Mouse (Mus musculus) intestine, embryonic 16.5 days (tissue): ENCODE measurements at regions not wholly inside any gene's neighbourhood (a gene's known extent, or its start where the extent isn't known, plus 50 kb on each side); places are given as distances from the start of the nearest gene placed in this dataset.

Source experiments
- ATAC-seq: fragments of 200-750 bp; cut with Nextera tagmentation; 2 replicates; pipeline ENCODE4 v1.8.0; 2017; ENCODE audit warnings: moderate TSS enrichment, moderate library complexity
- H3K27ac ChIP-seq: fragments of 300-500 bp; sonication (generic); 2 replicates; pipeline ENCODE4 v1.5.1; 2014; ENCODE audit warnings: mild to moderate bottlenecking, low read length
- H3K27me3 ChIP-seq: fragments of 300-500 bp; sonication (generic); replicated peaks from 2 replicates; pipeline ENCODE4 v1.6.1; 2014; ENCODE audit warnings: low read length, control low read depth, mixed read lengths; ENCODE audit not compliant: control insufficient read depth, insufficient read depth
- H3K36me3 ChIP-seq: fragments of 300-500 bp; sonication (generic); 2 replicates; pipeline ENCODE4 v1.6.1; 2014; ENCODE audit warnings: low read length, control low read depth; ENCODE audit not compliant: control insufficient read depth, insufficient read depth
- H3K4me1 ChIP-seq: fragments of 300-500 bp; sonication (generic); 2 replicates; pipeline ENCODE4 v1.6.1; 2014; ENCODE audit warnings: low read length, control low read depth, mixed read lengths; ENCODE audit not compliant: control insufficient read depth, insufficient read depth
- H3K4me2 ChIP-seq: fragments of 300-500 bp; sonication (generic); 2 replicates; pipeline ENCODE4 v1.6.1; 2014; ENCODE audit warnings: low read depth, low read length, control low read depth
- H3K4me3 ChIP-seq: fragments of 300-500 bp; sonication (generic); 2 replicates; pipeline ENCODE4 v1.5.1; 2014; ENCODE audit warnings: mild to moderate bottlenecking, low read length
- H3K9ac ChIP-seq: fragments of 300-500 bp; sonication (generic); 2 replicates; pipeline ENCODE4 v1.6.1; 2014; ENCODE audit warnings: low read depth, low read length
- H3K9me3 ChIP-seq: fragments of 300-500 bp; sonication (generic); 2 replicates; pipeline ENCODE4 v1.6.1; 2016; ENCODE audit warnings: low read length, control low read depth; ENCODE audit not compliant: control insufficient read depth
- WGBS: fragments of 180-500 bp; shearing (Covaris S2); extraction: QIAGEN DNeasy Blood & Tissue Kit; methylation state at CpG from one replicate; pipeline ENCODE4 v1.1.7; 2014; 5-methylcytosine and 5-hydroxymethylcytosine counted together

DNA sequence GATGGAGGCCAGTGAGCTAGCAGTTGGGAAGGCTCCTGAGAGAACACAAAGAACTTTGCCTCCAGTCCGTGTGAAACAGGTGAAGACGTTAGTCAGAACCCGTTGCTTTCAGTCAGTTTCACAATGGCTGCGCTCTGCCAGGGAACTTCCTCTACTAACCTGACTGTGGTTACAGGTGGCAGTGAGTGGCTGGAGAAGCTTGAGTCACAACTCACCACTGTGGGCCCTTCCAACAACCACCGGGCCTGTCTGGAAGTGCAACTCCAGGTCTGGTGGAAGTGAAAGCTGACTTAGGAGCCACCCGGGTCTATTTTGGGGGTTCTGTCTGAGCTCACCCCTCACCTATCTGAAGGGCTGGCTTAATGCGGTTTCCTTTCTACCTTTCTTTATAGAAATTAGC is 214.8 kb upstream of the Id2 start:
- H3K4me2 ChIP-seq: no peak overlapping the region
- H3K4me3 ChIP-seq: no peak overlapping the region
- H3K9me3 ChIP-seq: no peaks in the 10 kb centered on the region
- no peaks in the 10 kb centered on the region for H3K27me3 ChIP-seq
- H3K36me3 ChIP-seq: no peaks in the 10 kb centered on the region
- no peak overlapping the region for H3K9ac ChIP-seq
- ATAC-seq: no peak
- H3K4me1 ChIP-seq: peaks cover 17% of the 10 kb centered on the region; the same call in 1 of the 2 replicates
- 82% methylated on average over 7 of the region's 7 CpGs for WGBS
- H3K27ac ChIP-seq: no peak overlapping the region

DNA sequence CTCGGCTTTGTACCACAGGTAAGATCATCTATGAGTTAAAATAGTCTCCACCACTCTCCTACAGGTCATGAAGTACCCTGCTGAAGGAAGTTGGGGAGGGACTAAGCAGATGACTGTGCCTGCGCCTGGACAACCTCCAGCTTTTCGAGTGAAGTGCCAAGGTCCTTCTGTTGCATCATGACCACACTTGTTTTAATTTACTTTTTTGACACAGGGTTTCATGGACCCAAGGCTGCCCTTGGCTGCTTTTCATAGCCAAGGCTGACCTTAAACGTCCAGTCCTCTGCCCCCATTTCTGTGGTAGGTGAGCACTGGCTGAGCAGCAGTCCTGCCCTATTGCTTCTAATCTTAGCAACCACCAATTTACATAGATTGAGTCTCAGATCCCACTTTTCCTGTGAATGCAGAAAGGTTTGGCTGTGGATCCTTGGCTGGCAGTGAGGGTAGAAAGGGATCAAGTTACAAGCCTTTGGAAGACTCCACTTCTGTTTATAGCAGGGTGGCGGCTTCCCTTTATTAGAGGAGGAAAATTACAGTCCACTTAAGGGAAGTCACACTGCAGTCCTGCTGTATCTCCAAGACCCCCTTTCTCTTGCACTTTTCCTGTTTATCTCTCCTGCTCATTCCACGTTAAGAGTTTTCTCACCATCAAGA is 213.5 kb upstream of the Id2 start:
- peak overlapping the region; percentile 40; the same call in 1 of the 2 replicates for H3K27ac ChIP-seq
- peaks cover 17% of the 10 kb centered on the region; the same call in 1 of the 2 replicates for H3K4me1 ChIP-seq
- H3K9ac ChIP-seq: no peak overlapping the region
- H3K27me3 ChIP-seq: no peaks in the 10 kb centered on the region
- H3K4me3 ChIP-seq: no peak overlapping the region
- no peaks in the 10 kb centered on the region for H3K9me3 ChIP-seq
- peak; percentile 54; the same call in 1 of the 2 replicates for ATAC-seq
- WGBS: 47% methylated on average over 6 of the region's 6 CpGs
- H3K4me2 ChIP-seq: no peak overlapping the region; the same call in 1 of the 2 replicates
- no peaks in the 10 kb centered on the region for H3K36me3 ChIP-seq

DNA sequence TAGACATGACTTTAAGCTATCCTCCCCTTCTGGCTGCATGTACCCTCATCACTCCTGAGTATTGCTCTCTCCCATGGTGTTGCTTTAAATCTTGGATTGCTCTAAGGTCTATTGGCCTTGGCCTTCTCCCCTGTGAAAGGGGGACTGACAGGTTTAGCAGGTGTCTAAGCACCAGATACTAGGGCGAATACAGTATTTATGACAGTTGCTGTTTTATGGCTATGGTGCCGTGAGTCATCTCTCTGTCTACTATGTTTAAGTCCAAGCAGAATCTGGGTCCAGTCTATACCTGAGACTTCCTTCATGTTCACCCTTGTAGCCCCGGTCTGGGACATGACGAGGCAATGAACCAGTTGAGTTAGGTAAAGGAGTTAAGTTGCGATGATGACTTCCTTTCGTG is 212.3 kb upstream of the Id2 start:
- 78% methylated on average over 6 of the region's 6 CpGs for WGBS

DNA sequence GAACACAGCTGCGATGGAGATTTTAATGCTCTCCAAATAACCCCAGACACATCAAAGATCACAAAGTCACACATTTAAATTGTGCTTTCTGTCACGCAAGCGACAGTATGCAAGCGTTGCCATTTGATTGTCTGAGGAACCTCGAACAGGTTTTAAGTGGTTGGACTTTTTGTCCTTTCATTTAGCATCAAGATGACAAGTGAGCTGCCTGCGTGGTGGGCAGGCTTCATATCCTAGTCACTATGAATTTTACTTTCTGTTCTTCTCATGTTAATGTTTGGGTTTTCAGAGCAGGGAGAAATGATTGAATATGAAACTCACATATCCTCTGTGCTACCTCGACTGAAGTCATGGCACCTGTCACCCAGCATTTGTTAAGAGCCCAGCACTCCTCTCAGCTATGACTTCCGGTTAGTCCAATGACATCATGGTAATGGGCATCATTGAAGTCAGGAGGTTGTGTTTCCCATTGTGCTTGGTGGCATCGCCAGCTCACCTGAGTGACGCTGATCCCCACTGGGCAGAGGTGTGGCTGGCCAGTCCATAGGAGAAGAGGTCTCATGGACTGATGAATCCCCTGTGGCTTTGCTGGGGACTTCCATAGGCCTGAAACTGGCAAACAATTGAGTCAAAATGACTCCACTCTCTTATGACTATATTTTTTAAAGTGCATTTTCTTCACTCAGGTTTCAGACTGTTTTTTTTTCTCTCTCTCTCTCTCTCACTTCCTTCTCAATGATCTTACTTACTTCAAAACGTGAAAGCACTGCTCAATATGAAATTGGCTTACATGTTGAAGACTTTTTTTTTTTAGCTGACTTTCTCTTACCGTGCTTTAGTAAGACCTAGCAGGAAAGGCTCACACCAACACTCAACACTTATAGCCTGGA is 209.1 kb upstream of the Id2 start:
- H3K27ac ChIP-seq: no peak overlapping the region

More for the DNA sequence above, 212.3 kb upstream of the Id2 start:
- peak; percentile 86 for ATAC-seq
- Histone ChIP-seq H3K4me2 (no peak overlapping the region), H3K9me3 (no peaks in the 10 kb centered on the region), H3K27ac (no peak overlapping the region), H3K27me3 (no peaks in the 10 kb centered on the region), H3K4me3 (no peak overlapping the region), H3K4me1 (peaks cover 17% of the 10 kb centered on the region; the same call in 1 of the 2 replicates), H3K36me3 (no peaks in the 10 kb centered on the region), H3K9ac (no peak overlapping the region)

DNA sequence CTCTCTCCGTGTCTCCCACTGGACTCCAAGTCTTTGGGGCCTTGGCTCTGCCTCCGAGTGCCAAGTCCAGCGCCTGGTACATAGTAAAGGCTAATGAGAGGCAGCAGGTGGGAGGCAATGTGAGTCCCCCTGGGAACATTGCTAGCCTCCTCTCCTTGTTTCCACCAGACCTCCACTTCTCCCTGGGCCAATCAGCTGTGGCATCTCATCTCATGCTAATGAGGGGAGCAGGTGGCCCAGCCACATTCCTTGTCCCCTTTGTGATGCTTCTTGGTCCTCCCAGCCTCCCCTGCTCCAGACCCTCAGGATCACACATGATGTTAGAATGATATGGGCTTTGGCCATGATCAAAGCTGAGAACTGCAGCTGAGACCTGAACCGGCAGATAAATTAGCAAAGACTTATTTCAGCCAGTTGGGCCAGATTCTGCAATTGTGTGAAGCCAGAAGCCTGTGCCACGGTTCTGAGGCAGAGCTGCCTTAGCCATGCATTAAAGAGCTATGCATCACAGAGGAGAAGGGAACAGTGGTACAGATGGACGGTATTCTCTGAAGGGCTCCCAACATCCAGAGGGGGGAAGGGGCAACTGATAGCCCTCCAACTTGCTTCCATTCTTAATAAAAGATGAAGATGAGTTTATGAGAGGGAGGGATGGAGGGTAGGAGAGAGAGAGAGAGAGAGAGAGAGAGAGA is 208.0 kb upstream of the Id2 start:
- no peaks in the 10 kb centered on the region for H3K27me3 ChIP-seq
- no peak overlapping the region for H3K9ac ChIP-seq
- 62% methylated on average over 6 of the region's 6 CpGs for WGBS
- no peaks in the 10 kb centered on the region for H3K36me3 ChIP-seq
- no peak for ATAC-seq
- peaks cover 13% of the 10 kb centered on the region for H3K4me1 ChIP-seq
- no peak overlapping the region for H3K4me2 ChIP-seq
- no peak overlapping the region for H3K27ac ChIP-seq
- no peaks in the 10 kb centered on the region for H3K9me3 ChIP-seq
- no peak overlapping the region for H3K4me3 ChIP-seq

More for the DNA sequence above, 209.1 kb upstream of the Id2 start:
- Histone ChIP-seq H3K4me2 (no peak overlapping the region), H3K9ac (no peak overlapping the region), H3K36me3 (no peaks in the 10 kb centered on the region), H3K9me3 (no peaks in the 10 kb centered on the region), H3K4me1 (peaks cover 17% of the 10 kb centered on the region; the same call in 1 of the 2 replicates), H3K27me3 (no peaks in the 10 kb centered on the region), H3K4me3 (no peak overlapping the region)
- no peak for ATAC-seq
- 83% methylated on average over 12 of the region's 12 CpGs for WGBS

DNA sequence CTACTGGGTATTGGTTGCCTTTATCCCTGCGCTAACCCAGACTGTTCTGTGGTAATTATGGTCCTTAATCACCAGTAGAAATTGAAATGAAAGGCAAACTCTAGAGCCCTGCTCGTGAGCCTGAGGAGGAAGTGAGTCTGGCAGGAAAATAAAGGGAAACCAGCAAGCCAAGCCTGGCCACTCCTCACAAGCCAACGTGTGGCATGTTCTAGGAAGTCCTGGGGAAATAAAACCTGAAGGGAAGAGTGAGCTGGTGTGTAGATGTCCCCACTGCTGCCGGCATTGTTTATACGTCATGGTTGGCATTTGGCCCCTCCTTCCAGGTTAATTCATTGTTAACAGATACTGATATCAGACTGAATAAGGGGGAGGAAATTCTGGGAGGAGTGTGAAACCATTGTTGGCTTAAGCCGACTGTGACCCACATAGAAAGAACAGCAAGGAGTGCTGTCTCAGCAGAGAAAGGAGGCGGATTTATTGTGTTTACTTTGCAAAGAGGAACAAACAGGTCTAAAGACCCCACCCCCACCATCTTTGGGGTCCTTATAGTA is 206.6 kb upstream of the Id2 start:
- ATAC-seq: peak; percentile 73
- Histone ChIP-seq H3K4me2 (no peak overlapping the region), H3K27ac (peak overlapping the region; percentile 13; the same call in 1 of the 2 replicates)

DNA sequence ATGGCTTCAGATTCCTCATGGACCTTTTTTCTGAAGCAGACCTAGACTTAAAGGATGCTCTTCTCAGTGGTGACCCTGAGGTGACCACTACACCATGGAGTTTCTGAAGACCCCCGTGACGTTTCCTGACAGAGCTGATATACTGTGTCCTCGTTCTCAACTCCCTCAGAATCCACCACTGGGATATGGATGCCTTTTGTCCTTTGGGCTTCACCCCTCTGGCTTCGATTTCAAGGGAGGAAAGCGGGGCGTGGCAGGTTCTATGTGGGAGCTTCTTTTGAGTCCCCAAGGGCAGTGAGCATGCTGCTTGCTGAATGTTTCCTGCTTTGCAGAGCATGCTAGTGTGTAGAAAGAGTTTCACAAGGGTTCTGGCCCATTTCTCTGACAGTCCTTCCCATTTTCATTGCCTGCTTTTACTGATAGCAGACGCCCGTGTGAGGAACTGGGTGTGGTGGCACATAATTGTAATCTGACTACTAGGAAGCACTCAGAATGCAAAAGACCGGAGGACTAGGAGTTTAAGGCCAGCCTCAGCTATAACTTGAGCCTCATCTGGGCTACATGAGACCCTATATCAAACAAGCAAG is 204.0 kb upstream of the Id2 start:
- no peaks in the 10 kb centered on the region for H3K36me3 ChIP-seq
- H3K9ac ChIP-seq: no peak overlapping the region
- ATAC-seq: no peak
- WGBS: 64% methylated on average over 9 of the region's 9 CpGs
- H3K4me2 ChIP-seq: no peak overlapping the region
- H3K9me3 ChIP-seq: no peaks in the 10 kb centered on the region
- H3K4me1 ChIP-seq: peaks cover 7% of the 10 kb centered on the region
- no peak overlapping the region for H3K4me3 ChIP-seq
- H3K27me3 ChIP-seq: no peaks in the 10 kb centered on the region
- H3K27ac ChIP-seq: no peak overlapping the region

More for the DNA sequence above, 206.6 kb upstream of the Id2 start:
- Histone ChIP-seq H3K27me3 (no peaks in the 10 kb centered on the region), H3K9ac (no peak overlapping the region), H3K4me3 (no peak overlapping the region), H3K36me3 (no peaks in the 10 kb centered on the region), H3K4me1 (peaks cover 7% of the 10 kb centered on the region), H3K9me3 (no peaks in the 10 kb centered on the region)
- 31% methylated on average over 7 of the region's 7 CpGs for WGBS

DNA sequence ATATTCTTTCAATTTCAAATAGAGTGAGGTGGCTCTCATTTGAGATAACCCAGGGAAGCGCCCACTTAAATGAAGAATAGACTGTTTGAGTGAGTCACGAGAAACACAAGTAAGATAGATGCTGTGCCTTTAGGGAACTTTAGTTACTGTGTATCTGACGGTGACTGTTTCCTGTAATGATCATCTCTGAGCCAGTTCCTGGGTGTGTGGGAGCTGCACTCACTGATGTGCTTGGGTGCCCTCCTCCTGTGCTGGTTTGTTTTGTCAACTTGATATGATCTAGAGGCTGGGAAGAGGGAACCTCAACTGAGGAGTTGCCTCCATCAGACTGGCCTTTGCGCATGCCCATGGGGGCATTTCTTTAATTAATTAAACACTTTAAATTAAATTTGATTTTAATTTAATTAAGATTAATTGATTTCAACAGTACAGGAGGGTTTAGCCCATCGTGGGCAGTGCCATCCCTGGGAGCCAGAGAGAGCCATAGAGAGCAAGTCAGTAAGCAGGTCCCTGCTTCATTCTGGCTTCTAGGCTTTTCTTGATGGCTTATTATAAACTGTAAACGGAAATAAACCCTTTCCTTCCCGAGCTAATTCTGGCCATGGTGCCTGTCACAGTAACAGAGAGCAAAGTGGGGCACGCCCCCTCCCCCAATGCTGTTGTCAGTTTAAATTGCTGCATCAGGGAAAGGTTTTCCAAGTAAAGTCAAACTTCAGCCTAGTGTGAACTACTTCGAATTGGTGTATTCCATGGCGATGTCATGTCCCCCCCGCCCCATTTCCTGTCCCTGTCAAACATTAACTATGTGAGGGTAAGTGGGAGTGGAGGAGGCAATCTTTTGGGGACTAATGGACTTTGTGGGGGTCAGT is 202.9 kb upstream of the Id2 start:
- Histone ChIP-seq H3K9me3 (no peaks in the 10 kb centered on the region), H3K4me1 (peaks cover 7% of the 10 kb centered on the region), H3K4me3 (no peak overlapping the region), H3K27me3 (no peaks in the 10 kb centered on the region), H3K36me3 (no peaks in the 10 kb centered on the region), H3K4me2 (no peak overlapping the region), H3K9ac (no peak overlapping the region), H3K27ac (no peak overlapping the region)
- WGBS: 53% methylated on average over 11 of the region's 11 CpGs
- no peak for ATAC-seq
